Mouse (Mus musculus) ES-E14 (cell line): ENCODE measurements around the gene Nfkbid. TPM values are rescaled to one million over a fixed set of nuclear protein-coding genes. Genes with fewer than 3 reads are reported as not detected.

ENCODE experiments used
- DNase-seq: peaks from one replicate; pipeline ENCODE4 v3.0.0-alpha.2; 2013; ENCODE audit warnings: low read depth, low spot score
- H3K27ac ChIP-seq: 2 replicates; pipeline ENCODE4 v1.5.1; 2012; ENCODE audit warnings: low read depth, mild to moderate bottlenecking, low read length, moderate library complexity, mixed read lengths; ENCODE audit not compliant: poor library complexity, insufficient read depth, severe bottlenecking
- H3K36me3 ChIP-seq: 2 replicates; pipeline ENCODE4 v1.6.1; 2012; ENCODE audit warnings: mild to moderate bottlenecking, low read length, moderate library complexity, mixed read lengths; ENCODE audit not compliant: control insufficient read depth, poor library complexity, insufficient read depth, severe bottlenecking
- H3K4me1 ChIP-seq, 2 experiments: fragments of 150-350 bp in 1 of 2; sonication (generic) in 1 of 2; 2 replicates each; pipeline ENCODE4 v1.6.1; 2012; ENCODE audit warnings: low read length in 2 of 2, mild to moderate bottlenecking in 1 of 2, mixed read lengths in 1 of 2; ENCODE audit not compliant: control insufficient read depth in 2 of 2, insufficient read depth in 2 of 2, poor library complexity in 1 of 2
- H3K4me3 ChIP-seq, 2 experiments: fragments of 150-350 bp in 1 of 2; sonication (generic) in 1 of 2; 2 replicates each; pipeline ENCODE4 v1.5.1; 2012; ENCODE audit warnings: low read length in 2 of 2, low read depth in 1 of 2, mild to moderate bottlenecking in 1 of 2, mixed read lengths in 1 of 2; ENCODE audit not compliant: insufficient read depth in 1 of 2, poor library complexity in 1 of 2, severe bottlenecking in 1 of 2
- H3K9ac ChIP-seq: 2 replicates; pipeline ENCODE4 v1.6.1; 2012; ENCODE audit warnings: low read depth, mild to moderate bottlenecking, low read length, mixed read lengths; ENCODE audit not compliant: poor library complexity, insufficient read depth, severe bottlenecking
- H3K9me3 ChIP-seq: fragments of 150-350 bp; sonication (generic); 2 replicates; pipeline ENCODE4 v1.6.1; 2012; ENCODE audit warnings: low read depth, mild to moderate bottlenecking, low read length; ENCODE audit not compliant: control insufficient read depth, insufficient read depth
- CHD2 ChIP-seq: IDR thresholded peaks from 2 replicates; pipeline ENCODE4 v1.6.1; 2014; ENCODE audit warnings: mild to moderate bottlenecking, low read depth, low read length, inconsistent platforms
- HCFC1 ChIP-seq: IDR thresholded peaks from 2 replicates; pipeline ENCODE4 v1.6.1; 2012; ENCODE audit warnings: low read length, inconsistent platforms, borderline replicate concordance; ENCODE audit not compliant: insufficient read depth
- MAFK ChIP-seq: IDR thresholded peaks from 2 replicates; pipeline ENCODE4 v1.6.1; 2014; ENCODE audit warnings: mild to moderate bottlenecking, low read depth, low read length, inconsistent platforms; ENCODE audit not compliant: insufficient read depth
- ZC3H11A ChIP-seq: IDR thresholded peaks from 2 replicates; pipeline ENCODE4 v1.6.1; 2012; ENCODE audit warnings: low read depth, mild to moderate bottlenecking, inconsistent platforms, low read length, borderline replicate concordance
- ZNF384 ChIP-seq: IDR thresholded peaks from 2 replicates; pipeline ENCODE4 v1.6.1; 2012; ENCODE audit warnings: low read depth, low read length, inconsistent platforms
- in situ Hi-C, 2 experiments: fragments of 600-800 bp; cut with MboI; formaldehyde crosslinking; loops; one replicate each; pipeline ENCODE4 v1.15.1; 2025; ENCODE audit warnings: low sequenced_read_pairs in 2 of 2, inconsistent platforms in 1 of 2; ENCODE audit not compliant: unreplicated experiment in 2 of 2
- total RNA-seq: library from RNA; depleted of rRNA; stranded (reverse); fragments of 300-350 nt; gene quantifications from 2 replicates; pipeline ENCODE4 v1.2.3, GENCODE M21; 2012

Gene Nfkbid
- total RNA-seq, 1 experiment, result 4.2 TPM

DNA sequence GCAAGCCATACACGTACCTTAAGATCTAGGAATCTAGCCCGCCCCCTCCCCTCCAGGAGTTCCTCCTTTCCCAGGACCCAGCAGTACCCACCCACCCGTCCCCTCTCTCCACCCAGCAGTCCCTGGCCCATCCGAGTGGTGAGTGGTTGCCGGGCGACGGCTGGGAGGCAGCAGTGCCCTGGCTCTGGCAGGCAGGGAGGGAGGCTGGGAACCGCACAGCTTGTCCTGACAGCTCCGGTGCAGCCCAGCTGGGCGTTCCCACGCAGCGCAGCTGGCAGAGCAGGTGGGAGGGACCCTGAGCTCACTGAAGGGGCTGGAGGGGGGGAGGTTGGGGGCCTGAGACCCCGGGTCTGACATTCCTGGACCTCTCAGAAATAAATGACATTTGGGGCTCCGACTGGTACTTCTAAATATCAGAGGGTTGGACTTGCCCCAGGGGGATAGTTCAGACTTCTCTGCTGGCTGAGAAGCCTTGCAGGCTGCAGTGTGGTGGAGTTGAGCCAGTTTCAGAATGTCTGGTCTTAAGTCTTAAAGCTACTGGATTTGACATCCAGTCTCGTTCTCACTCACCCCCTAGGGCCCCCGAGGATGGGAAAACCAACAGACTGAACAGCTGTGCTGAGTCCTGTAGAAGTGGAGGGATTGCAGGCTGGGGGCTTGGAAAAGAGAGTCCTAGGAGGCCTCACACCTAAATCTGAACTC lies 36.2 kb downstream of the Nfkbid start, which contains the start of the genes Kirrel2 and Nphs1:
Gene Kirrel2 (minus strand): TSS at position 62 of the 702 bp plus-strand sequence.
Gene Nphs1 (plus strand): TSS at position 687 of the 702 bp plus-strand sequence.
- DNase-seq, result no peak
- Histone ChIP-seq H3K36me3 (peaks cover 16% of the 10 kb centered on the region), H3K4me3 (peak within 1 kb of the TSS; percentile 68 to 78), H3K9me3 (no peaks in the 10 kb centered on the region), H3K9ac (peak within 1 kb of the TSS; percentile 59), H3K27ac (peak within 1 kb of the TSS; percentile 20; the same call in 1 of the 2 replicates), H3K4me1 (peaks cover 9 to 47% of the 10 kb centered on the region in 2 experiments)
- TF ChIP-seq MAFK (no peak), HCFC1 (no peak), CHD2 (no peak), ZC3H11A (no peak), ZNF384 (no peak)
- in situ Hi-C loops, result no loop called here

DNA sequence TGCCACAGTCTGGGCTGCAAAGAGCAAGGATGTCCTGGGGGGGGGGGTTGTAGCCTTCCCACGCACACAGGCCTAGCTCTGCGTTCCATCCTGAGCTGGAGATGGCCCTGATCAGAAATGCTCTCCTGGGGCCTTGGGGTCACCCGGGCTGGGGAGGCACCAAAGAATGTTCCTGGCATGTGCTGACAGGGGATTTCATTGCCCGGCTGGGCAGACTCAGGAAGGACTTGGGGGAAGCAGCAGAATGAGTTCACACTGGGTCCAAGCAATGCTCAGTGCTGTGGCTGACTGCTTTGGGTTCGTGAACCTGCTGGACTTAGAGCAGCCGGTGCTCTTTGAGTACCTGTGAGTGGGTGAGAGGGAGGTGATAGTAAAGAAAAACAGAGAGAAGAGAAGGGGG lies 38.0 kb downstream of the Nfkbid start:
- Histone ChIP-seq H3K36me3 (peaks cover 9% of the 10 kb centered on the region; the same call in 1 of the 2 replicates), H3K9me3 (no peaks in the 10 kb centered on the region), H3K9ac (peak overlapping the region; percentile 18; the same call in 1 of the 2 replicates), H3K27ac (no peak overlapping the region; the same call in 1 of the 2 replicates), H3K4me1 (peaks cover 10 to 42% of the 10 kb centered on the region in 2 experiments), H3K4me3 (no peak overlapping the region)
- TF ChIP-seq ZC3H11A (no peak), CHD2 (no peak), ZNF384 (no peak), HCFC1 (no peak), MAFK (no peak)
- DNase-seq, result no peak
- in situ Hi-C loops, result no loop called here

DNA sequence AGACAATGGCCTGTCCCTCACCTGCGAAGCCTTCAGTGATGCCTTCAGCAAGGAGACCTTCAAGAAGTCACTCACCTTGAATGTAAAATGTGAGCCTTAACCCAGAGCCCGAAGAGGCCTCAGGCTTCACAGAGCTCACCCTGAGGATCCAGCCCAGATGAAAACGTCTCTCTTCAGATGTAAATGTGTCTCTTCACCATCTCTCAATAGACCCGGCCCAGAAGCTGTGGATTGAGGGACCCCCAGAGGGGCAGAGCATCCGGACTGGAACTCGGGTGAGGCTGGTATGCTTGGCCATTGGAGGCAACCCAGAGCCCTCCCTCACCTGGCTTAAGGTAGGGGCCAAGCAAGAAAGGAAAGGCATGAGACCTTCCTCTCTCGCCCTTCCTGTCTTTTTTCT lies 42.0 kb downstream of the Nfkbid start:
- TF ChIP-seq HCFC1, result no peak
- no peak for TF ChIP-seq ZC3H11A
- no peak for TF ChIP-seq ZNF384
- TF ChIP-seq CHD2, result no peak
- TF ChIP-seq MAFK, result no peak
- in situ Hi-C loops, result no loop called here
- H3K9ac ChIP-seq, result no peak overlapping the region; the same call in 1 of the 2 replicates
- peak overlapping the region; percentile 4 to 45; a peak in 2 of 4 replicates for H3K4me3 ChIP-seq
- no peak for DNase-seq
- peaks cover 23% of the 10 kb centered on the region for H3K36me3 ChIP-seq
- no peaks in the 10 kb centered on the region for H3K9me3 ChIP-seq
- H3K4me1 ChIP-seq, result peaks cover 4 to 33% of the 10 kb centered on the region in 2 experiments; a peak in 3 of 4 replicates
- H3K27ac ChIP-seq, result peak overlapping the region; percentile 96

DNA sequence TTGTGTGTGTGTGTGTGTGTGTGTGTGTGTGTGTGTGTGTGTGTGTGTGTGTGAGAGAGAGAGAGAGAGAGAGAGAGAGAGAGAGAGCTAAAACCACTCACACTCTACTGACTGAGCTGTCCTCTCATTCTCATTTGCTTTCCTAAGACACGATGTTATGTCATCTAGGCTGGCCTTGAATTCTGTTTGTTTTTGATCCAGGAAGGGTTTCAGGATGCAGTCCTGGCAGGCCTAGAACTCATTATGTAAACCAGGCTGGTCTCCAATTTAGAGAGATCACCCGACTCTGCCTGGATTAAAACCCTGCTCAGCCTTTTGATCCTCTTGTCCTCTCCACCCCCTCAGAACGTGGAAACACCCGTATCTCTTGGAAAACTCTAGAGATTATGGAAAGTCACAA lies 42.5 kb downstream of the Nfkbid start:
- no peak for TF ChIP-seq ZNF384
- TF ChIP-seq HCFC1, result no peak
- TF ChIP-seq ZC3H11A, result no peak
- no peak for TF ChIP-seq MAFK
- in situ Hi-C loops, result no loop called here
- DNase-seq, result no peak
- H3K36me3 ChIP-seq, result peaks cover 23% of the 10 kb centered on the region
- H3K9me3 ChIP-seq, result no peaks in the 10 kb centered on the region
- H3K27ac ChIP-seq, result peak overlapping the region; percentile 96
- H3K4me3 ChIP-seq, result peak overlapping the region; percentile 18 to 79; a peak in 2 of 4 replicates
- peak overlapping the region; percentile 25; the same call in 1 of the 2 replicates for H3K9ac ChIP-seq
- H3K4me1 ChIP-seq, result peaks cover 6 to 34% of the 10 kb centered on the region in 2 experiments
